Mouse (Mus musculus): Measurements from ENCODE around the gene Tnfsf10.

GRCm38 (mm10) chr3:27288909-27289308, 27.9 kb upstream of the Tnfsf10 start:
- no peak for TF ChIP-seq POLR2A (IDR thresholded peaks at IDR 0.05; ENCODE audit: borderline replicate concordance, extremely low read depth, insufficient read depth, insufficient read length, poor library complexity, severe bottlenecking)
- no peak for TF ChIP-seq CTCF (IDR thresholded peaks at IDR 0.05; ENCODE audit: borderline replicate concordance, extremely low read depth, insufficient read depth, insufficient read length)
